Mouse (Mus musculus) frontal cortex, adult 2 months (tissue): ENCODE data around the gene Cep152. TPM values are rescaled to one million over a fixed set of nuclear protein-coding genes. Genes with fewer than 3 reads are reported as not detected.

Experiments
- DNase-seq, 2 experiments: peaks; one replicate each; pipeline ENCODE4 v3.0.0; 2022; ENCODE audit warnings: low spot score in 1 of 2; ENCODE audit errors: extremely low spot score in 1 of 2
- polyA plus RNA-seq: library from polyadenylated mRNA; depleted of rRNA; stranded (reverse); fragments of >200 nt; gene quantifications from 2 replicates; pipeline ENCODE4 v1.2.3, GENCODE M21; 2012; rRNA removed

Gene Cep152
- polyA plus RNA-seq, 1 experiment = 2.2 TPM

- no peak for DNase-seq
These were observed 64.9 kb downstream of the Cep152 start for GRCm38 (mm10) chr2:125560037-125560436.

DNA sequence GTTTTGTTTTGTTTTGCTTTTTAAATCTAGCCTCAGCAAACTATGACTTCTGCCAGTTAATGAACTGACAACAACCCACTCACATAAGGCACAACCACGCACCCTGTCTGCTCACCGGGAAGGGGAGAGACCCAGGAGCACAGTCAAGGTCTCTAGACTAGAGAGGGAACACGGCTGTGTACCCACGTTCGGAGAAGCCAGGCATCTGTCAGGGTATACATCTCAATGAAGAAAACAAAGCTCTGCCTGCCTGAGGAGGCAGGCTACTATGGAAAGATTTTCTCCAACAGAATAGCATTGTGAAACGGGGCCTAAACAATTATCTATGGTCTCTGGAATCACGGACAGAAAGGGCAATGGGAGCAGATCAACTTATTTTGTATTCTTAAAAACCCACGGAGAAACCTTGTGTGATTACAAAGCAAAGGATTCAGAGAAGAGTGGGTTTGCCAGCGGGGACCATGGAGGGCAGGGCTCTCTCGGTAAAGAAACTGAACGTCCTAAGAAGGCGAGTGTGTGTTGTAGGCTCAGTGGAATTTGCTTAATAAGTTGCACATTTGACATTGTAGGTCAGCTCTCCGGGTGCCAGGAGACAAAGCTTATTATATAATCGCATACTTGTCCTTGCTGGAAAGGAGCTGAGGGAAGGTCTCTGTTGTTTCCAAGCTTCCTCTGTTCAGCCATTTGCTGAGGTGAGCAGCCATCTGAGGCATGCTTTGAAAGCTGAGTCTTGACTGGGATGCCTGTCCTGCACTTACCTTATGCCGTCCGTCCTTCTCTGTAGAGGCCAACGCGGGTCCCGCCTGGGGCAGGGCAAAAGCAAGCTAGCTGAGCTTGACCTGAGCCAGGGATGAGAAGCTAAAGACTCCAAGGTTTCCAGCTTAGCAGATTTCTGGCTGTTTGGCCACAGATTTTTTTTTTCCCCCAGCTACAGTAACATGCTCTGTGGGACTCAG is 66.0 kb downstream of the Cep152 start:
- DNase-seq = no peak

- no peak for DNase-seq
These were observed 69.1 kb downstream of the Cep152 start for GRCm38 (mm10) chr2:125555830-125556229.

GRCm38 (mm10) chr2:125548806-125549578 is 75.9 kb downstream of the Cep152 start:
- no peak for DNase-seq

- no peak for DNase-seq
These were observed 79.9 kb downstream of the Cep152 start for GRCm38 (mm10) chr2:125544986-125545385.

GRCm38 (mm10) chr2:125543646-125544045 is 81.3 kb downstream of the Cep152 start:
- no peak for DNase-seq

DNA sequence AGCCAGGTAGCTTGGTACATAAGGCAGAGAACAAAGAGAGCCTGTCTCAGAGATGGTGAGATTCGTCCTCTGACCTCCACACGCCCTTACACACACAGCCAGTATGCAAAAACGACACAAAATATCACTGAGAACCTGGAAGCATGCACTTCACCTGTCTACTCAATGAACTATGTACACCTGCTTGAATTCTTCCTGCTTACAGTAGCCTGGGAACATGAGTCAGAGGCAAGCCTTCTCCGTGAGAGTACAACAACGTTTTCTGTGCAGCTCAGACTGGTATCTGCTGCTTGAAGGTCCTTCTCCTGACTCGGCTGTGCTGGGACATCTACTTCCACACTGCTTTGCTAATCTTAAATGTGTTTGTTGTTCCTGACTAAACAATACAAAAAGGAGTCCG is 83.5 kb downstream of the Cep152 start:
- no peak for DNase-seq

- no peak for DNase-seq
These were observed 84.3 kb downstream of the Cep152 start for GRCm38 (mm10) chr2:125540579-125540978.

DNA sequence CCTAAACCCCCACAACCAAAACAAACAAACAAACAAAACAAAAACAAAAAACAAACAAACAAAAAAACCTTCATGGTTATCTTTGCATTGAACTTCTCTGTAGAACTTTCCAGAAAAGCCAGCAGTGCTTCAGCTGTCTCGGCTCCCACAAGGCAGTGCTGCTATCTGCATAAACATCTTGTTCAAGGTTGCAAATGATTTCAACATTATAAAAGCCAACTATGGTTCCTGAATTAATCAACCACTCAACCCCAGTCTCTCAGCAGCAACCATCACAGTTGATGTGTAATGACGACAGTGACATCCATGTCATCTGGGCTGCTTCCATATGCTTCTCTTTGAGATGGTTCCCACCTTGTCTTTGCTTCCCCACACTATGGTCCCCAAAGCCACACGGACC is 85.3 kb downstream of the Cep152 start:
- no peak for DNase-seq

DNA sequence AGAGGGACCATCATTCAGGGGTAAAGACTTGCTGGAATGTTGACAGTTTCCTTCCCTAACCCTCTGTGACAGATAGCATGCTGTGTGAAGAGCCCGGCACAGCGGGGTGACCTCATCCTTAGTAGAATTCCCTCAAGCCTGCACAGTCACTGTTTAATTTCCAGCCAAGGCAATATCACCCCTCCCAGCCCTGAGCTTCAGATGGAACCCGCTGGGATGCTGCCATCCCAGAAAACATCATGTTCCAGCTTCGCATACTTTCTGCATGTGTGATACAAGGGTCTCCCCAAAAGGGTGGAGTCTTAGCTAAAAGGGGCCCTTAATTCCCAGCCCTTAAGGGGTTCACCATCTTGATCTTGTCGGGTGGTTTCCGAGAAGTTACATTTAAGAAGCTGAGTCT is 94.2 kb downstream of the Cep152 start:
- no peak for DNase-seq

DNA sequence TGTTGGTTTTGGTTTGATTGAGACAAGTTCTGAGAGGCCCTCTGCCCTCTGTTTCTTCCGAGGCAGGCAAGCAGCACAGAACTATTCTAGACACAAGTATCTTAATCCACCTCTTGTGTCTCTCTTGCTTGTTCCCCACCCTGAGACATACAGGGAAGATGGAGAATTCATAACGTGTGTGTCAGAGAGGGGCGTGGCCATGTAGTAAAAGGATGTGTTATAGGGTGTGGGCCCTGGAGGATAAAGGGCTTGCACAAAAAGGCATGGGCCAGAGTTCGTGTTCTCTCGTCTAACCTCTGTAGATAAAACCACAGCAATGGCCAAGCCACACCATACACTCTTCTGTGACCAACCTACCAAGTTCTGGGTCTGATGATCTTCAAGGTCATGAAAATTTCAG is 98.3 kb downstream of the Cep152 start:
- no peak for DNase-seq

DNA sequence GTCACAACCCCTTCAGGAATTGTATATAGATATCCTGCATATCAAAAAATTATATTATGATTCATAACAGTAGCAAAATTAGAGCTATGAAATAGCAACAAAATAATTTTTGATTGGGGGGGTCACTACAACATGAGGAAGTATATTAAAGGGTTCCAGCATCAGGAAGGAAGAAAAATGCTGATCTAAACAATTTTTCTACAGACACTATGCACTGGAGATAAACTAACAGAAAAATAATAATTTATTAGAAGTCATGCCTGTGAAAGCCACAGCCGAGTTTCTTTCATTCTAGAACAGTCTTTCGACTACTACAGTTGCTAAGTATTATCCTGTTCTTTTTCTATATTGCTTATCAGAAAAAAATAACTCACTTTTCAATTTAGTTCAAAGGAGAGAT is 99.4 kb downstream of the Cep152 start:
- no peak for DNase-seq

DNA sequence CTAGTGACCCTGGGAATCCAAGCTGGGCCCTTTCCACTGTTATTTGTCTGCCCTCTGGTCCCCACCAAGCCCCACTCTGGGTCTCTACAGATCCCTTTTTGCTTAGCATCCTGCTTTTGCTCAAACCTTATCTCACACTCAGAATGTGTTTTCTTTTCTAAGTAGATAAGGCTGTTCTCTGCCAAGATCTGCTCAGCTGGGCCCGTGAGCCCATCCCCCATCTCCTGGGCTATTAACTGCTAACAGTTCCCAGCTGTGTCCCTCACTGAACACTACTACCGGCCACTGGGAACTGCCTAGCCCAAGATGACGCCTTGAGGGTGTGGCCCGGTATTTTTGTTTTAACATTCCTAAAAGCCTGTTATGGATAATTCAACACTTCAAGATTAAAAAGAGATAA is 108.3 kb downstream of the Cep152 start:
- no peak for DNase-seq

DNA sequence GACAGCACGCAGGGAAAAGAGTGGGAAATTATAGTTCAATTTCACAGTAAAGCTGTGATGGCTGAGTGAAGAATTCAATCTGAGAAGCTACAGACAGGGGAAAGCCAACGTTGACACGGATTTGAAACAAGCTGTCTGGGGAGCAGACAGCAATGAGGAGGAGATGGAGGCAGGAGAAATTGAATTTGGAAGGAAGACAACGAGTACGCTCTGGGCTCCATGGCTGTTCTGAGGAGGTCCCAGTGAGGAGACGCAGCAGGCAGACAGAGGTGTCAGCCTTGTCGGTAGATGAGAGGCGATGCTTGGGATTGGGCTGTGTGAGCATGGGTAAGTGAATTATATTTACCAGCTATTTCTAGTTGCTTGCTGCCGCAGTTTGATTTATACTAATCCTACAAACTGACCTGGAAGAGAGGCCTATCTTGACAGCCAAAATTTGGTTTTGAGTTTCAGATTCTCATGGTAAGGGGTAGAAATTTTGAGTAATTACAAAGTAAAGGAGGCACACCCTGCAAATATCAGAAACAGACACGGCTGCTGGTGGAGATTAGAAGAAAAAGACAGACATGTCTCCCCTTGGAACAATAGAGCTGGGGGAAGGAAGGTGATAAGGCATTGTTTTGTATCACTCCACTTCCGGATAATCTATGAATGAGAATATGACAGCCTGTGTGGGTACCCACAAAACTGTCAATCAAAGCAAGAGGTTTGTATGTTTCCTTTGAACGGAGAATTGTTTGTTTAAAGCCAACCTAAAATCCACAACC is 109.4 kb downstream of the Cep152 start:
- no peak for DNase-seq

DNA sequence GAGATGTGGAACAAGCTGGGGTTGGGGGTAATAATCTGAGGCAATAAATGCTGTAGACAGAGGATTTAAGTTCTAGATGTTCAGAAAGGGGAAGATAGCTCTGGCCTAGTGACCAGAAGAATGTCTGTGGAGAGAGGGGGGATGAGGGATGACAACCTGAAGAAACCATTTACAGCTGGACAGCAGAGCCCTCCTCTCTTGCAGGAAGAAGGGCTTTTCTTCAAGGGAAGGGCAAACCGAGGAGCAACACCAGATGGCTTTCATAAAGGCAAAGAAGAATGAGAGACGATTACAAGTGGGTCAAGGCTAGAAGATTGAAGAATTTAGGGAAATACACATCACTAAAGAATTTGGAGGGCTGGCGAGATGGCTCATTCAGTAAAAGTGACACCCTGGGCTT is 110.5 kb downstream of the Cep152 start:
- no peak for DNase-seq

Other genes starting within 250 kb of the Cep152 start
- gene Gm9913, start 120.0 kb downstream of the Cep152 start, polyA plus RNA-seq = 0.04 and 0.13 TPM in 2 replicates
- 1.6 and 1.7 TPM in 2 replicates for gene Fbn1, start 117.1 kb downstream of the Cep152 start, polyA plus RNA-seq
- gene Eid1, start 48.0 kb upstream of the Cep152 start, polyA plus RNA-seq = 174 and 188 TPM in 2 replicates
- gene Shc4, start 99.0 kb upstream of the Cep152 start, polyA plus RNA-seq = 4.8 and 5.0 TPM in 2 replicates
- gene Secisbp2l, start 157.8 kb upstream of the Cep152 start, polyA plus RNA-seq = 34.3 and 36.8 TPM in 2 replicates
- gene Galk2, start 234.0 kb upstream of the Cep152 start, polyA plus RNA-seq = 21.8 and 22.8 TPM in 2 replicates
- 88.0 and 106 TPM in 2 replicates for gene Cops2, start 234.0 kb upstream of the Cep152 start, polyA plus RNA-seq